Mouse (Mus musculus) urinary bladder, postnatal 0 days (tissue): ENCODE data around the gene Gm17324. TPM values are rescaled to one million over a fixed set of nuclear protein-coding genes. Genes with fewer than 3 reads are reported as not detected.

Source experiments
- microRNA-seq: library from miRNA; unstranded; fragments of <30 nt; microRNA quantifications from one replicate; pipeline ENCODE4, GENCODE M21; 2016
- polyA plus RNA-seq: library from polyadenylated mRNA; unstranded; fragments of >200 nt; fragmentation: Nextera tagmentation; extraction: Ambion mirVana; gene quantifications from 2 replicates; pipeline ENCODE4 v1.2.1, GENCODE M21; 2015

The Gm17324 gene
- 0.75 and 0.99 TPM in 2 replicates for polyA plus RNA-seq

GRCm38 (mm10) chr9:78447973-78448873, at the start of gene Gm17324, which contains the start of gene Mto1:
Gene Gm17324 (minus strand): TSS chr9:78448786.
Gene Mto1 (plus strand): TSS chr9:78448208.

GRCm38 (mm10) chr9:78488890-78489420, 40.4 kb upstream of the Gm17324 start, which contains the start of gene Eef1a1:
Gene Eef1a1 (minus strand): TSS chr9:78489151.

GRCm38 (mm10) chr9:78442579-78443392, 5.8 kb downstream of the Gm17324 start, which contains the start of gene Cgas:
Gene Cgas (minus strand): TSS chr9:78443237.

Small RNAs within 50 kb of the gene (microRNA-seq; reads per million reads assigned to microRNA genes)
- gene Gm26377, result not detected

Other genes starting within 250 kb of the Gm17324 start
- gene Gsta1, start 218.1 kb downstream of the Gm17324 start, polyA plus RNA-seq, result 1.9 and 2.7 TPM in 2 replicates
- 1.4 and 1.5 TPM in 2 replicates for gene Gm3776, start 191.7 kb downstream of the Gm17324 start, polyA plus RNA-seq
- 0.45 TPM in 1 of 2 replicates, not detected in the other for gene Gm10639, start 158.9 kb downstream of the Gm17324 start, polyA plus RNA-seq
- 0.23 and 0.41 TPM in 2 replicates for gene Omt2a, start 134.0 kb downstream of the Gm17324 start, polyA plus RNA-seq
- not detected in 2 replicates for gene Omt2b, start 121.2 kb downstream of the Gm17324 start, polyA plus RNA-seq
- 9.0 and 11.7 TPM in 2 replicates for gene Gsta2, start 93.0 kb downstream of the Gm17324 start, polyA plus RNA-seq
- 4.1 TPM in 2 replicates for gene Dppa5a, start 80.6 kb downstream of the Gm17324 start, polyA plus RNA-seq
- gene Ooep, start 70.1 kb downstream of the Gm17324 start, polyA plus RNA-seq, result 32.6 and 47.5 TPM in 2 replicates
- 0.23 and 0.58 TPM in 2 replicates for gene Ddx43, start 53.0 kb downstream of the Gm17324 start, polyA plus RNA-seq
- gene Cgas, start 5.5 kb downstream of the Gm17324 start, polyA plus RNA-seq, result 1.6 and 1.7 TPM in 2 replicates
- 14.5 and 15.9 TPM in 2 replicates for gene Mto1, start 578 bp downstream of the Gm17324 start, polyA plus RNA-seq
- 3,366 and 3,387 TPM in 2 replicates for gene Eef1a1, start 40.4 kb upstream of the Gm17324 start, polyA plus RNA-seq
- gene Slc17a5, start 139.3 kb upstream of the Gm17324 start, polyA plus RNA-seq, result 6.8 and 8.5 TPM in 2 replicates
- 3.0 and 3.5 TPM in 2 replicates for gene Cd109, start 166.8 kb upstream of the Gm17324 start, polyA plus RNA-seq